Mouse (Mus musculus) liver, embryonic 14.5 days (tissue): ENCODE measurements around the gene Fxyd1. TPM values are rescaled to one million over a fixed set of nuclear protein-coding genes. Genes with fewer than 3 reads are reported as not detected.

Experiments used
- ATAC-seq: fragments of 200-750 bp; cut with Nextera tagmentation; 2 replicates; pipeline ENCODE4 v1.8.0; 2017; ENCODE audit warnings: moderate number of reproducible peaks, mild to moderate bottlenecking, moderate library complexity; ENCODE audit not compliant: insufficient read depth
- DNase-seq, 3 experiments: peaks; one replicate each; pipeline ENCODE4 v3.0.0-alpha.2; 2012 to 2013; ENCODE audit warnings: low read depth in 3 of 3, low spot score in 3 of 3
- H3K27ac ChIP-seq: fragments of 300-500 bp; sonication (generic); 2 replicates; pipeline ENCODE4 v1.5.1; 2014; ENCODE audit warnings: moderate library complexity, mild to moderate bottlenecking, control low read depth, inconsistent platforms
- H3K27me3 ChIP-seq: fragments of 300-500 bp; sonication (generic); 2 replicates; pipeline ENCODE4 v1.6.1; 2014; ENCODE audit warnings: mild to moderate bottlenecking, low read length, moderate library complexity; ENCODE audit not compliant: control insufficient read depth, insufficient read depth
- H3K36me3 ChIP-seq: fragments of 300-500 bp; sonication (generic); replicated peaks from 2 replicates; pipeline ENCODE4 v1.6.1; 2014; ENCODE audit warnings: low read depth; ENCODE audit not compliant: control insufficient read depth, insufficient read depth
- H3K4me1 ChIP-seq, 2 experiments: fragments of 200-500 bp in 1 of 2; fragments of 300-500 bp in 1 of 2; sonication (generic) in 1 of 2; replicated peaks; 2 replicates each; pipeline ENCODE4 v1.6.1; 2012 to 2014; ENCODE audit warnings: antibody characterized with exemption in 1 of 2, inconsistent platforms in 1 of 2, low read length in 1 of 2; ENCODE audit not compliant: control insufficient read depth in 2 of 2, insufficient read depth in 2 of 2
- H3K4me2 ChIP-seq: fragments of 300-500 bp; sonication (generic); 2 replicates; pipeline ENCODE4 v1.6.1; 2014; ENCODE audit warnings: low read depth, mild to moderate bottlenecking, control low read depth, moderate library complexity
- H3K4me3 ChIP-seq, 2 experiments: fragments of 200-500 bp in 1 of 2; fragments of 300-500 bp in 1 of 2; sonication (generic) in 1 of 2; 2 replicates each; pipeline ENCODE4 v1.5.1; 2012 to 2014; ENCODE audit warnings: low read depth in 2 of 2, low read length in 2 of 2, mild to moderate bottlenecking in 2 of 2, control low read depth in 1 of 2, inconsistent platforms in 1 of 2, moderate library complexity in 1 of 2; ENCODE audit not compliant: insufficient read depth in 1 of 2
- H3K9ac ChIP-seq: fragments of 300-500 bp; sonication (generic); replicated peaks from 2 replicates; pipeline ENCODE4 v1.6.1; 2014; ENCODE audit warnings: mild to moderate bottlenecking, control low read depth, moderate library complexity
- H3K9me3 ChIP-seq: fragments of 300-500 bp; sonication (generic); 2 replicates; pipeline ENCODE4 v1.6.1; 2016; ENCODE audit warnings: low read length, mixed read lengths; ENCODE audit not compliant: control insufficient read depth
- CTCF ChIP-seq: IDR thresholded peaks from 2 replicates; pipeline ENCODE4 v1.5.1; 2016; ENCODE audit warnings: antibody characterized with exemption, low read depth, control low read depth
- EP300 ChIP-seq: IDR thresholded peaks from 2 replicates; pipeline ENCODE4 v1.6.1; 2016; ENCODE audit warnings: antibody characterized with exemption, low read depth
- WGBS: fragments of 180-500 bp; shearing (Covaris S2); extraction: QIAGEN DNeasy Blood & Tissue Kit; methylation state at CpG from one replicate; pipeline ENCODE4 v1.1.7; 2014; ENCODE audit not compliant: insufficient replicate concordance; 5-methylcytosine and 5-hydroxymethylcytosine counted together
- polyA plus RNA-seq, 2 experiments: library from polyadenylated mRNA; depleted of rRNA in 1 of 2; stranded (reverse) in 1 of 2; unstranded in 1 of 2; fragments of >200 nt; fragmentation: Nextera tagmentation in 1 of 2; extraction: Ambion mirVana in 1 of 2; gene quantifications; 2 replicates each; pipeline versions ENCODE4 v1.2.1 to v1.2.3; 2012 to 2014

Fxyd1 gene
- polyA plus RNA-seq, 2 experiments, result 33.0 to 61.9 TPM

DNA sequence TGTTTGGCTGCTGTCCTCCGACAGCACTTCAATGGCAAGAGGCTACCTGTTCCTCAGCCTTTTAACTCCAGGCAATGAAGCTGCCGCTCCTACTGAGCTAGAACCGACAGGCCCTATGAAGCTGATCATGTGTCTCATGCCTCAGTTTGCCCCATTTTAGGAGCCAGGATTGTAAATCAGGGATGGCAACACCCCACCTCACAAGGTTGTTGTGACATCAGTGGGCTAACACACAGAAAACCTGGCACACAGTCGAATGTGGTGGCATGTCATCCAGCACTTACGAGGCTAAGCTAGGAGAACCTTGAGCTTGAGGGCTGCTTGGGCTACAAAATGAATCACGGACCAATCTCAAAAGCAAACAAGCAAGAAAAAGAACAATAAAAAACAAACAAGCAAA is 1.2 kb upstream of the Fxyd1 start:
- H3K36me3 ChIP-seq, result no peaks in the 10 kb centered on the region
- H3K4me1 ChIP-seq, result peaks cover 0 to 7% of the 10 kb centered on the region in 2 experiments; a peak in 1 of 4 replicates
- no peak for DNase-seq
- no peak overlapping the region for H3K27ac ChIP-seq
- WGBS, result 62% methylated on average over 6 of the region's 6 CpGs
- no peak overlapping the region for H3K4me2 ChIP-seq
- no peak for ATAC-seq
- H3K9ac ChIP-seq, result no peak overlapping the region
- H3K9me3 ChIP-seq, result no peaks in the 10 kb centered on the region
- peaks cover 2% of the 10 kb centered on the region for H3K27me3 ChIP-seq
- no peak overlapping the region for H3K4me3 ChIP-seq
- no peak for TF ChIP-seq CTCF
- no peak for TF ChIP-seq EP300

DNA sequence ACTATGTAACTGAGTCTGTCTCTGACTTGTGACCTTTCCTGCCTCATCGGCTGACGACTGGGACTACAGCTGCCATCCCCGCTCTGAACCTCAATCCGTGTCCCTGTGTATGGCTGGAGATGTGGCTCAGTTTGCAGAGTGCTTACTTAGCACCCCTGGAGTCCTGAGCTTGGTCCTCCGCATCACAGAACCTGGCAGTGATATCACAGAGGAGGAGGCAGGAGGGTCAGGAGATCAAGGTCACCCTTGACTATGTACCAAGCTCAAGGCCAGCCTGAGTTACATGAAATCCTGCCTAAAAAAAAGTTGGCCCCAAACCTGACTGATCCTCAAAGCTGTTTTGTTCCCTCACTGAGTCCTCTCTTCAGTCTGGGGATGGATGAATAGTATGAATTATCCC is 731 bp upstream of the Fxyd1 start:
- Histone ChIP-seq H3K9me3 (no peaks in the 10 kb centered on the region), H3K9ac (no peak overlapping the region), H3K4me1 (peaks cover 0 to 7% of the 10 kb centered on the region in 2 experiments; a peak in 1 of 4 replicates), H3K27me3 (peaks cover 6% of the 10 kb centered on the region), H3K36me3 (no peaks in the 10 kb centered on the region), H3K4me3 (no peak overlapping the region), H3K27ac (no peak overlapping the region), H3K4me2 (no peak overlapping the region)
- 50% methylated on average over 5 of the region's 5 CpGs for WGBS
- DNase-seq, result no peak
- no peak for ATAC-seq
- TF ChIP-seq EP300, result no peak
- no peak for TF ChIP-seq CTCF

DNA sequence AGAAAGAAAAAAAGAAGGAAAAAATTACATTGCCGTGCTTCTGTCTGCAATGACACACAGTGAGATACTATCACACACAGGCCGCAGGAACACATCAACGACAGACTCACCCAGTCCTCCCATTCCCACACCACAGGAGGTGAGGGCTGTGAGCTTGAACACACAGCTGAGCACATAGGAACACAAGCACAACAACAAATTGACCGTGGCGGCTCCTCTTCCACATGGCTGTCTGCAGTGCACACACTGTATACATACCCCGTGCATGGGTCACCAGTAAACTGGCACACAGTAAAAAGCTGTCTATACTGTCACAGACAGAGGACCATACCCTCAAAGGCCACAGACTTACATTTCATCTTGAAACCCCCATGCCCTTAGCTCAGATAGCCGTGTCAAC is 551 bp downstream of the Fxyd1 start:
- Histone ChIP-seq H3K9ac (no peak overlapping the region), H3K4me3 (no peak overlapping the region), H3K4me2 (no peak overlapping the region), H3K36me3 (no peaks in the 10 kb centered on the region), H3K9me3 (no peaks in the 10 kb centered on the region), H3K27me3 (peaks cover 19% of the 10 kb centered on the region), H3K27ac (no peak overlapping the region), H3K4me1 (peaks cover 0 to 7% of the 10 kb centered on the region in 2 experiments; a peak in 1 of 4 replicates)
- no peak for ATAC-seq
- no peak for DNase-seq
- 52% methylated on average over 7 of the region's 7 CpGs for WGBS
- TF ChIP-seq CTCF (no peak), EP300 (no peak)

GRCm38 (mm10) chr7:31055883-31056282 is 1.1 kb downstream of the Fxyd1 start:
- 32% methylated on average over 3 of the region's 4 CpGs for WGBS
- peak in 1 of 3 experiments; percentile 34 for DNase-seq
- no peak for TF ChIP-seq EP300
- TF ChIP-seq CTCF, result no peak
- H3K9me3 ChIP-seq, result no peaks in the 10 kb centered on the region
- ATAC-seq, result peak; percentile 57; the same call in 1 of the 2 replicates
- H3K4me3 ChIP-seq, result no peak overlapping the region
- H3K27ac ChIP-seq, result no peak overlapping the region
- peaks cover 0 to 7% of the 10 kb centered on the region in 2 experiments; a peak in 1 of 4 replicates for H3K4me1 ChIP-seq
- no peaks in the 10 kb centered on the region for H3K36me3 ChIP-seq
- H3K27me3 ChIP-seq, result peaks cover 24% of the 10 kb centered on the region
- no peak overlapping the region; the same call in 1 of the 2 replicates for H3K4me2 ChIP-seq
- no peak overlapping the region for H3K9ac ChIP-seq

DNA sequence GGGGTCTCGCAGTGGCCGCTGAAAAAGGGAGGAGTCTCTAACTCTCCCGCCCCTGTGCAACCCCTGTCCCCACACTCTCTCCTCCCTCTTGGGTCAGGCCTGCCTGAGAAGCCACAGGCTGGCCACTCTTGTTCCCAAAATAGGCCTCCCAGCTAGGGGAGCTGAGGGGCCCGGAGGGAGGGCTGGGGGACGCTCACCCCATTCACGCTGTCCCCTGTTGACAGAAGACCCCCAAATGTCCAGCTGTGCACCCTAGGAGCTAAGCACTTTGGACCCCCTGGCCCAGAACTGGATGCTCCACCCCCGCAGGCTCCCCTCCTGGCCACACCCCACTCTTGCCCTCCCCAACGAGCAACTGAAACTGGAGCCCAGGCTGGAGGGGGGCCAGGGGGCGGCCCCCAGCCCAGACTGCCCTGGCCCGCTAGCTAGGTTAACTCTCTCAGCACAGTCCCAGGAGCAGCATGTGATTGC is 1.6 kb downstream of the Fxyd1 start:
- Histone ChIP-seq H3K27ac (no peak overlapping the region), H3K9ac (no peak overlapping the region), H3K36me3 (no peaks in the 10 kb centered on the region), H3K4me3 (peak overlapping the region in 1 of 2 experiments; percentile 3; a peak in 1 of 4 replicates), H3K9me3 (no peaks in the 10 kb centered on the region), H3K27me3 (peaks cover 29% of the 10 kb centered on the region), H3K4me2 (peak overlapping the region; percentile 44), H3K4me1 (peaks cover 0 to 7% of the 10 kb centered on the region in 2 experiments; a peak in 1 of 4 replicates)
- peak in 1 of 3 experiments; percentile 29 for DNase-seq
- TF ChIP-seq CTCF (no peak), EP300 (no peak)
- WGBS, result 20% methylated on average over 10 of the region's 10 CpGs
- peak; percentile 71 for ATAC-seq
